Mouse (Mus musculus): ENCODE results near the gene Cdc42se1. TPM values are rescaled to one million over a fixed set of nuclear protein-coding genes. Genes with fewer than 3 reads are reported as not detected.

Gene Cdc42se1
- polyA plus RNA-seq, 1 experiment from 2014 or later = 125 TPM

DNA sequence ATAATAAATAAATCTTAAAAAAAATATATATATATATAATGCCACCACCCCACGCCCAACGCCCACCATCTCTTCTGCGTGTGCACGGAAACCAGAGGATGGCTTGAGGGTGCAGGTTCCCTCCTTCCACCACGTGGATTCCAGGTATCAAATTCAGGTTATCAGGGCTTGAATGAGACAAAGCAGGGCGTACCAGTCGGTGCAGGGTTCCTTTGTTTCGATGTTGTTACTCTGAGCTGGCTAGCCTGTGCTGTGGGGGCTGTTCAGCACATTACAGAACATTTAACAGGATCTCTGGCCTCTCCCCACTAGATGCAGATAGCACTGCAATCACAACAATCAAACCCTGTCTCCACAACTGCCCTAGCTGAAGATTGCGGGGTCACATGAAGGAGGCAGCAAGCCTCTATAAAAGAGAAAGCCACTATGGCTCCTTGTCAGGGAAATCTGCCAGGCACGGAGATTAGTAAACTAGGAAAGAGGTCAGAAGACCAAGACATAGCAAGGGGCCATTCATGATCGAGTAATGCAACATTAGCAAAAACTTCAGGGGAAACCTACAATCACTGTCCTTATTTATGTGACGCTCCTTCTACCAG, 42.3 kb downstream of the Cdc42se1 start:
- H3K4me2 ChIP-seq (replicated peaks; ENCODE audit: low read depth, low read length) = no peak overlapping the region
- peaks cover 9% of the 10 kb centered on the region for H3K36me3 ChIP-seq (ENCODE audit: control insufficient read depth, insufficient read depth, low read length)
- no peak overlapping the region for H3K4me3 ChIP-seq (ENCODE audit: low read depth, low read length)
- WGBS = 76% methylated on average over 12 of the region's 12 CpGs
- 0 out of 2 replicates have a peak, but pooled peaks cover 2% of the 10 kb centered on the region for H3K4me1 ChIP-seq (ENCODE audit: control insufficient read depth, insufficient read depth, low read length)
- H3K27me3 ChIP-seq (ENCODE audit: control insufficient read depth, insufficient read depth, low read length) = no peaks in the 10 kb centered on the region
- H3K27ac ChIP-seq (ENCODE audit: low read length) = no peak overlapping the region
- no peak overlapping the region for H3K9ac ChIP-seq (replicated peaks; ENCODE audit: low read depth, low read length)
- H3K9me3 ChIP-seq (ENCODE audit: control insufficient read depth, low read depth, low read length) = no peaks in the 10 kb centered on the region
- ATAC-seq (ENCODE audit: insufficient number of reproducible peaks, insufficient read depth, low FRiP score, low read depth) = peak; percentile 62; the same call in 1 of the 2 replicates

DNA sequence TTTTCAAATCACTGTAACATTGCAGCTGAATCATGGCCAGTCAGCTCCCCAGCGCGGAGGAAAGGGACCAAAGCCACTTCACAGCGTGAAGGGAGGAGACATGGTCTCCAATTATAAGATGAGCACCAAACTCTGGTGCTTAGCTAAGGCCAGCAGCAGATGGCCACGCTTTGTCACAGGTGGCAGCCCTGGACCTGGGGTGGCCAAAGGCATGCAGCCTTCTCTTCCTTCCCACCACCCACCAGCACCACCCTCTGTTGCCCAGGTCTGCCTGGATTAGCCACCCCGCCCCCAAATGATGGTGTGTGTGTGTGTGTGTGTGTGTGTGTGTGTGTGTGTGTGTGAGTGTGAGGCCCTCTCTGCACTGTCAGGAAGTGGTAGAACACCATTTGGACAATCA, 44.9 kb downstream of the Cdc42se1 start:
- no peak overlapping the region for H3K4me2 ChIP-seq (replicated peaks; ENCODE audit: low read depth, low read length)
- no peak overlapping the region for H3K27ac ChIP-seq (ENCODE audit: low read length)
- ATAC-seq (ENCODE audit: insufficient number of reproducible peaks, insufficient read depth, low FRiP score, low read depth) = no peak
- H3K4me3 ChIP-seq (ENCODE audit: low read depth, low read length) = no peak overlapping the region
- 94% methylated on average over 5 of the region's 5 CpGs for WGBS
- H3K27me3 ChIP-seq (ENCODE audit: control insufficient read depth, insufficient read depth, low read length) = no peaks in the 10 kb centered on the region
- 0 out of 2 replicates have a peak, but pooled peaks cover 5% of the 10 kb centered on the region for H3K4me1 ChIP-seq (ENCODE audit: control insufficient read depth, insufficient read depth, low read length)
- H3K9me3 ChIP-seq (ENCODE audit: control insufficient read depth, low read depth, low read length) = no peaks in the 10 kb centered on the region
- H3K36me3 ChIP-seq (ENCODE audit: control insufficient read depth, insufficient read depth, low read length) = no peaks in the 10 kb centered on the region; the same call in 1 of the 2 replicates
- no peak overlapping the region for H3K9ac ChIP-seq (replicated peaks; ENCODE audit: low read depth, low read length)

GRCm38 (mm10) chr3:95274453-95274852, 45.9 kb downstream of the Cdc42se1 start:
- no peak overlapping the region for H3K4me2 ChIP-seq (replicated peaks; ENCODE audit: low read depth, low read length)
- no peak for ATAC-seq (ENCODE audit: insufficient number of reproducible peaks, insufficient read depth, low FRiP score, low read depth)
- no peaks in the 10 kb centered on the region for H3K27me3 ChIP-seq (ENCODE audit: control insufficient read depth, insufficient read depth, low read length)
- no peak overlapping the region for H3K27ac ChIP-seq (ENCODE audit: low read length)
- no peak overlapping the region for H3K4me3 ChIP-seq (ENCODE audit: low read depth, low read length)
- no peaks in the 10 kb centered on the region for H3K9me3 ChIP-seq (ENCODE audit: control insufficient read depth, low read depth, low read length)
- no peaks in the 10 kb centered on the region for H3K36me3 ChIP-seq (ENCODE audit: control insufficient read depth, insufficient read depth, low read length)
- WGBS = 94% methylated on average over 4 of the region's 4 CpGs
- 0 out of 2 replicates have a peak, but pooled peaks cover 5% of the 10 kb centered on the region for H3K4me1 ChIP-seq (ENCODE audit: control insufficient read depth, insufficient read depth, low read length)
- no peak overlapping the region for H3K9ac ChIP-seq (replicated peaks; ENCODE audit: low read depth, low read length)

DNA sequence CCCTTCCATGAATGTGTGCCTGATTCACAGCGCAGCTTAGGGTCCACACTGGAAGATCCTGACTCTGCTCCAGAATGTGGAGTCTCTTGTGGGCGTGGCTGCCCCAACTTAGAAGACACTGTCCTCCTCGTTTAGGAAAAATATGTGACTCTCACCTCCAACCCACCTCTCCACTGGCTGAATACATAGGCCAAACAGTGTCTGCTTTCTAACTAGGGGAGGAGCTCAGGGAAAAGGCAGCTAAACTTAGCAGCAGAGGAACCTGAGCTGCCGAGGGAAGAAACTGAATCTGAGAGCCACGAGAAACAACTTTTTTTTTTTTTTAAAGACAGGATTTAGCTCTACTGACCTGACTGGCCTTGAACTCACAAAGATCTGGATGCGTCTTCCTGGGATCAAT, 46.6 kb downstream of the Cdc42se1 start:
- Histone ChIP-seq H3K27me3 (ENCODE audit: control insufficient read depth, insufficient read depth, low read length) (no peaks in the 10 kb centered on the region), H3K36me3 (ENCODE audit: control insufficient read depth, insufficient read depth, low read length) (no peaks in the 10 kb centered on the region), H3K4me1 (ENCODE audit: control insufficient read depth, insufficient read depth, low read length) (0 out of 2 replicates have a peak, but pooled peaks cover 5% of the 10 kb centered on the region), H3K27ac (ENCODE audit: low read length) (no peak overlapping the region), H3K4me2 (replicated peaks; ENCODE audit: low read depth, low read length) (no peak overlapping the region), H3K9me3 (ENCODE audit: control insufficient read depth, low read depth, low read length) (no peaks in the 10 kb centered on the region), H3K9ac (replicated peaks; ENCODE audit: low read depth, low read length) (no peak overlapping the region), H3K4me3 (ENCODE audit: low read depth, low read length) (no peak overlapping the region)
- 59% methylated on average over 6 of the region's 6 CpGs for WGBS
- no peak for ATAC-seq (ENCODE audit: insufficient number of reproducible peaks, insufficient read depth, low FRiP score, low read depth)

DNA sequence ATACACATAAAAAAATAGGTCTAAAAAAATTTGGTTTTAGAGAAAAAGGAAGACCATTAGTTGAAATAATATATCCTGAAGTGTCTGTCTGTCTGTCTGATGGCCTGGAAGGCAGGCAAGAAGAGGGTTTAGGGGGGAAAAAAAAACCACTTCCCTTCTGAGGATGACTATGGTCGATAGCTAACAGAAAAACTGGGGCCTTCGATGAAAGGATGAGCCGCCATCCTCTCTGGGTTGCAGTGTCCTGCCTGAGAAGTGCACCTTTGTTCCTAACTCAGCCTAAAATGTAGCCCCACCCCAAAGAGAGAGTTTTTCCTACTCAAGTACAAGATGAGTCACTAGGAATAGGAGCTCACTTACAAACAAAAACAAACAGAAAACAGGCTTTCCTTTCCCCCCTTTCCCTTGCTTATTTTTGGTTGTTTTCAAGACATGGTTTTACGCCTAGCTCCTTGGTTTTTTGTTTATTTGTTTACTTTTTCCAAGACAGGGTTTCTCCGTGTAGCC, 47.9 kb downstream of the Cdc42se1 start:
- Histone ChIP-seq H3K9me3 (ENCODE audit: control insufficient read depth, low read depth, low read length) (no peaks in the 10 kb centered on the region), H3K27ac (ENCODE audit: low read length) (no peak overlapping the region), H3K4me1 (ENCODE audit: control insufficient read depth, insufficient read depth, low read length) (peaks cover 6% of the 10 kb centered on the region; the same call in 1 of the 2 replicates), H3K36me3 (ENCODE audit: control insufficient read depth, insufficient read depth, low read length) (no peaks in the 10 kb centered on the region), H3K4me3 (ENCODE audit: low read depth, low read length) (no peak overlapping the region), H3K27me3 (ENCODE audit: control insufficient read depth, insufficient read depth, low read length) (no peaks in the 10 kb centered on the region), H3K9ac (replicated peaks; ENCODE audit: low read depth, low read length) (no peak overlapping the region), H3K4me2 (replicated peaks; ENCODE audit: low read depth, low read length) (no peak overlapping the region)
- WGBS = 69% methylated on average over 5 of the region's 5 CpGs
- no peak for ATAC-seq (ENCODE audit: insufficient number of reproducible peaks, insufficient read depth, low FRiP score, low read depth)

GRCm38 (mm10) chr3:95277149-95277551, 48.6 kb downstream of the Cdc42se1 start:
- Histone ChIP-seq H3K4me3 (ENCODE audit: low read depth, low read length) (no peak overlapping the region), H3K9me3 (ENCODE audit: control insufficient read depth, low read depth, low read length) (no peaks in the 10 kb centered on the region), H3K36me3 (ENCODE audit: control insufficient read depth, insufficient read depth, low read length) (no peaks in the 10 kb centered on the region), H3K4me2 (replicated peaks; ENCODE audit: low read depth, low read length) (no peak overlapping the region), H3K4me1 (ENCODE audit: control insufficient read depth, insufficient read depth, low read length) (peaks cover 6% of the 10 kb centered on the region; the same call in 1 of the 2 replicates), H3K27me3 (ENCODE audit: control insufficient read depth, insufficient read depth, low read length) (no peaks in the 10 kb centered on the region), H3K27ac (ENCODE audit: low read length) (no peak overlapping the region), H3K9ac (replicated peaks; ENCODE audit: low read depth, low read length) (no peak overlapping the region)
- WGBS = 83% methylated on average over 1 of the region's 1 CpGs
- no peak for ATAC-seq (ENCODE audit: insufficient number of reproducible peaks, insufficient read depth, low FRiP score, low read depth)

- WGBS = 12% methylated on average over 8 of the region's 8 CpGs
- ATAC-seq (ENCODE audit: insufficient number of reproducible peaks, insufficient read depth, low FRiP score, low read depth) = no peak
Measured at GRCm38 (mm10) chr3:95280747-95281146, 52.2 kb downstream of the Cdc42se1 start.

GRCm38 (mm10) chr3:95281216-95282126, 52.9 kb downstream of the Cdc42se1 start, which contains the start of the genes Mindy1 and Prune1:
Gene Mindy1, plus strand, starts transcription at chr3:95281345.
Gene Prune1, minus strand, starts transcription at chr3:95282076.
- Histone ChIP-seq H3K27ac (ENCODE audit: low read length) (peak within 1 kb of the TSS; percentile 90), H3K36me3 (ENCODE audit: control insufficient read depth, insufficient read depth, low read length) (no peaks in the 10 kb centered on the region), H3K4me3 (ENCODE audit: low read depth, low read length) (peak within 1 kb of the TSS; percentile 78), H3K9me3 (ENCODE audit: control insufficient read depth, low read depth, low read length) (no peaks in the 10 kb centered on the region), H3K4me1 (ENCODE audit: control insufficient read depth, insufficient read depth, low read length) (peaks cover 16% of the 10 kb centered on the region), H3K4me2 (replicated peaks; ENCODE audit: low read depth, low read length) (peak within 1 kb of the TSS; percentile 70), H3K9ac (replicated peaks; ENCODE audit: low read depth, low read length) (peak within 1 kb of the TSS; percentile 81), H3K27me3 (ENCODE audit: control insufficient read depth, insufficient read depth, low read length) (no peaks in the 10 kb centered on the region)
- under 1% methylated on average over 53 of the region's 53 CpGs for WGBS
- peak; percentile 90 for ATAC-seq (ENCODE audit: insufficient number of reproducible peaks, insufficient read depth, low FRiP score, low read depth)

More at GRCm38 (mm10) chr3:95280747-95281146, 52.2 kb downstream of the Cdc42se1 start:
- H3K27me3 ChIP-seq (ENCODE audit: control insufficient read depth, insufficient read depth, low read length) = no peaks in the 10 kb centered on the region
- peak overlapping the region; percentile 90; the same call in 1 of the 2 replicates for H3K27ac ChIP-seq (ENCODE audit: low read length)
- peaks cover 16% of the 10 kb centered on the region for H3K4me1 ChIP-seq (ENCODE audit: control insufficient read depth, insufficient read depth, low read length)
- peak overlapping the region; percentile 70 for H3K4me2 ChIP-seq (replicated peaks; ENCODE audit: low read depth, low read length)
- H3K9ac ChIP-seq (replicated peaks; ENCODE audit: low read depth, low read length) = peak overlapping the region; percentile 81; the same call in 1 of the 2 replicates
- peak overlapping the region; percentile 78 for H3K4me3 ChIP-seq (ENCODE audit: low read depth, low read length)
- H3K9me3 ChIP-seq (ENCODE audit: control insufficient read depth, low read depth, low read length) = no peaks in the 10 kb centered on the region
- H3K36me3 ChIP-seq (ENCODE audit: control insufficient read depth, insufficient read depth, low read length) = no peaks in the 10 kb centered on the region
